Mouse (Mus musculus) heart, embryonic 11.5 days (tissue): ENCODE data around the gene Ogt. TPM values are rescaled to one million over a fixed set of nuclear protein-coding genes. Genes with fewer than 3 reads are reported as not detected.

Experiments
- ATAC-seq: fragments of 200-750 bp; cut with Nextera tagmentation; replicated peaks from 2 replicates; pipeline ENCODE4 v1.8.0; 2017; ENCODE audit warnings: moderate library complexity; ENCODE audit not compliant: insufficient number of reproducible peaks, low FRiP score, low TSS enrichment
- H3K27ac ChIP-seq: fragments of 300-500 bp; sonication (generic); 2 replicates; pipeline ENCODE4 v1.5.1; 2014; ENCODE audit warnings: mild to moderate bottlenecking, low read depth, low read length
- H3K27me3 ChIP-seq: fragments of 300-500 bp; sonication (generic); 2 replicates; pipeline ENCODE4 v1.6.1; 2014; ENCODE audit warnings: mild to moderate bottlenecking, low read length, mixed read lengths; ENCODE audit not compliant: control insufficient read depth, insufficient read depth
- H3K36me3 ChIP-seq: fragments of 300-500 bp; sonication (generic); 2 replicates; pipeline ENCODE4 v1.6.1; 2014; ENCODE audit warnings: mild to moderate bottlenecking, low read length, moderate library complexity, mixed read lengths; ENCODE audit not compliant: control insufficient read depth, insufficient read depth
- H3K4me1 ChIP-seq: fragments of 300-500 bp; sonication (generic); 2 replicates; pipeline ENCODE4 v1.6.1; 2014; ENCODE audit warnings: low read length; ENCODE audit not compliant: control insufficient read depth, insufficient read depth
- H3K4me2 ChIP-seq: fragments of 300-500 bp; sonication (generic); 2 replicates; pipeline ENCODE4 v1.6.1; 2014; ENCODE audit warnings: mild to moderate bottlenecking, moderate library complexity
- H3K4me3 ChIP-seq: fragments of 300-500 bp; sonication (generic); 2 replicates; pipeline ENCODE4 v1.5.1; 2014; ENCODE audit warnings: low read depth, low read length
- H3K9ac ChIP-seq: fragments of 300-500 bp; sonication (generic); 2 replicates; pipeline ENCODE4 v1.6.1; 2014; ENCODE audit warnings: mild to moderate bottlenecking, low read depth, low read length, moderate library complexity
- H3K9me3 ChIP-seq: fragments of 300-500 bp; sonication (generic); replicated peaks from 2 replicates; pipeline ENCODE4 v1.6.1; 2016; ENCODE audit warnings: low read length; ENCODE audit not compliant: control insufficient read depth
- WGBS: fragments of 180-500 bp; shearing (Covaris S2); extraction: QIAGEN DNeasy Blood & Tissue Kit; methylation state at CpG from one replicate; pipeline ENCODE4 v1.1.7; 2014; ENCODE audit not compliant: insufficient replicate concordance; 5-methylcytosine and 5-hydroxymethylcytosine counted together
- polyA plus RNA-seq: library from polyadenylated mRNA; unstranded; fragments of >200 nt; fragmentation: Nextera tagmentation; extraction: Ambion mirVana; gene quantifications from 2 replicates; pipeline ENCODE4 v1.2.1, GENCODE M21; 2014

Ogt gene
- polyA plus RNA-seq, 1 experiment from 2014 or later, result 129 TPM

GRCm38 (mm10) chrX:101705111-101705510, 65.3 kb downstream of the Ogt start:
- Histone ChIP-seq H3K4me3 (no peak overlapping the region), H3K36me3 (no peaks in the 10 kb centered on the region), H3K9me3 (no peaks in the 10 kb centered on the region), H3K27me3 (no peaks in the 10 kb centered on the region), H3K4me1 (no peaks in the 10 kb centered on the region), H3K9ac (no peak overlapping the region), H3K27ac (no peak overlapping the region), H3K4me2 (no peak overlapping the region)
- WGBS, result 66% methylated on average over 7 of the region's 7 CpGs
- no peak for ATAC-seq

- Histone ChIP-seq H3K36me3 (no peaks in the 10 kb centered on the region), H3K9me3 (no peaks in the 10 kb centered on the region), H3K9ac (no peak overlapping the region), H3K27me3 (peaks cover 8% of the 10 kb centered on the region; the same call in 1 of the 2 replicates), H3K4me1 (no peaks in the 10 kb centered on the region), H3K27ac (no peak overlapping the region), H3K4me3 (no peak overlapping the region), H3K4me2 (no peak overlapping the region)
- 69% methylated on average over 1 of the region's 1 CpGs for WGBS
- no peak for ATAC-seq
Measured at GRCm38 (mm10) chrX:101720401-101720800, 80.5 kb downstream of the Ogt start.

- Histone ChIP-seq H3K4me2 (no peak overlapping the region), H3K4me1 (no peaks in the 10 kb centered on the region)
- ATAC-seq, result no peak
Measured at GRCm38 (mm10) chrX:101730010-101730409, 90.2 kb downstream of the Ogt start.

GRCm38 (mm10) chrX:101732644-101733043, 92.8 kb downstream of the Ogt start:
- no peak overlapping the region for H3K9ac ChIP-seq
- 69% methylated on average over 12 of the region's 12 CpGs for WGBS
- H3K36me3 ChIP-seq, result no peaks in the 10 kb centered on the region
- no peaks in the 10 kb centered on the region for H3K4me1 ChIP-seq
- H3K4me3 ChIP-seq, result no peak overlapping the region
- no peak for ATAC-seq
- H3K27ac ChIP-seq, result no peak overlapping the region
- H3K4me2 ChIP-seq, result no peak overlapping the region
- no peaks in the 10 kb centered on the region for H3K9me3 ChIP-seq
- peaks cover 14% of the 10 kb centered on the region for H3K27me3 ChIP-seq

More at GRCm38 (mm10) chrX:101730010-101730409, 90.2 kb downstream of the Ogt start:
- H3K9ac ChIP-seq, result no peak overlapping the region
- H3K27ac ChIP-seq, result no peak overlapping the region
- no peaks in the 10 kb centered on the region for H3K9me3 ChIP-seq
- H3K36me3 ChIP-seq, result no peaks in the 10 kb centered on the region
- H3K4me3 ChIP-seq, result no peak overlapping the region
- H3K27me3 ChIP-seq, result peaks cover 5% of the 10 kb centered on the region

- no peak overlapping the region for H3K4me3 ChIP-seq
- H3K27me3 ChIP-seq, result peaks cover 14% of the 10 kb centered on the region
- H3K9ac ChIP-seq, result no peak overlapping the region
- H3K27ac ChIP-seq, result no peak overlapping the region
- no peak; the same call in 1 of the 2 replicates for ATAC-seq
- no peak overlapping the region for H3K4me2 ChIP-seq
- no peaks in the 10 kb centered on the region for H3K4me1 ChIP-seq
- H3K9me3 ChIP-seq, result no peaks in the 10 kb centered on the region
- 70% methylated on average over 3 of the region's 3 CpGs for WGBS
- H3K36me3 ChIP-seq, result no peaks in the 10 kb centered on the region
Measured at GRCm38 (mm10) chrX:101733288-101733687, 93.4 kb downstream of the Ogt start.

GRCm38 (mm10) chrX:101733828-101734319, 94.0 kb downstream of the Ogt start, which contains the start of gene Cxcr3:
Gene Cxcr3 (minus strand): TSS chrX:101734269.
- Histone ChIP-seq H3K27ac (no peak within 1 kb of the TSS), H3K9me3 (no peaks in the 10 kb centered on the region), H3K4me3 (no peak within 1 kb of the TSS), H3K36me3 (no peaks in the 10 kb centered on the region), H3K4me2 (no peak within 1 kb of the TSS), H3K9ac (no peak within 1 kb of the TSS), H3K4me1 (no peaks in the 10 kb centered on the region), H3K27me3 (peaks cover 14% of the 10 kb centered on the region)
- 52% methylated on average over 11 of the region's 11 CpGs for WGBS
- no peak for ATAC-seq

Other genes starting within 250 kb of the Ogt start
- gene Zmym3, start 219.2 kb upstream of the Ogt start, polyA plus RNA-seq, result 22.1 and 22.4 TPM in 2 replicates
- gene Nono, start 210.7 kb upstream of the Ogt start, polyA plus RNA-seq, result 271 and 358 TPM in 2 replicates
- 77.6 and 82.9 TPM in 2 replicates for gene Itgb1bp2, start 191.0 kb upstream of the Ogt start, polyA plus RNA-seq
- gene Taf1, start 107.3 kb upstream of the Ogt start, polyA plus RNA-seq, result 10.4 and 11.7 TPM in 2 replicates
- gene Cxcr3, start 94.2 kb downstream of the Ogt start, polyA plus RNA-seq, result not detected in 2 replicates
- gene Gm4779, start 154.4 kb downstream of the Ogt start, polyA plus RNA-seq, result 0.19 and 0.20 TPM in 2 replicates
- gene 8030474K03Rik, start 154.6 kb downstream of the Ogt start, polyA plus RNA-seq, result 0.20 TPM in 1 of 2 replicates, not detected in the other
- gene Nhsl2, start 209.3 kb downstream of the Ogt start, polyA plus RNA-seq, result 17.2 and 20.3 TPM in 2 replicates